Mouse (Mus musculus): ENCODE measurements around the gene Egf. TPM values are rescaled to one million over a fixed set of nuclear protein-coding genes. Genes with fewer than 3 reads are reported as not detected.

Egf gene
- polyA plus RNA-seq, 1 experiment from 2014 or later: 1.4 TPM

- Histone ChIP-seq H3K9me3 (ENCODE audit: low read depth, low read length) (no peaks in the 10 kb centered on the region), H3K4me2 (no peak overlapping the region), H3K27ac (ENCODE audit: low read depth) (no peak overlapping the region), H3K36me3 (ENCODE audit: insufficient read depth) (no peaks in the 10 kb centered on the region), H3K9ac (no peak overlapping the region), H3K4me1 (ENCODE audit: insufficient read depth) (no peaks in the 10 kb centered on the region), H3K27me3 (ENCODE audit: insufficient read depth, low read length) (no peaks in the 10 kb centered on the region), H3K4me3 (ENCODE audit: low read depth, low read length) (no peak overlapping the region)
- TF ChIP-seq CTCF (IDR thresholded peaks at IDR 0.05; ENCODE audit: low read depth): no peak
- DNase-seq (no peak), ATAC-seq (ENCODE audit: insufficient read depth) (no peak)
- WGBS: 65% methylated on average over 4 of the region's 4 CpGs
These were observed 31.8 kb downstream of the Egf start for GRCm38 (mm10) chr3:129723311-129723710.

- Histone ChIP-seq H3K4me3 (ENCODE audit: low read depth, low read length) (no peak overlapping the region), H3K4me2 (no peak overlapping the region), H3K9me3 (ENCODE audit: low read depth, low read length) (no peaks in the 10 kb centered on the region), H3K36me3 (ENCODE audit: insufficient read depth) (no peaks in the 10 kb centered on the region), H3K9ac (no peak overlapping the region), H3K27me3 (ENCODE audit: insufficient read depth, low read length) (no peaks in the 10 kb centered on the region), H3K4me1 (ENCODE audit: insufficient read depth) (no peaks in the 10 kb centered on the region), H3K27ac (ENCODE audit: low read depth) (no peak overlapping the region)
- ATAC-seq (ENCODE audit: insufficient read depth) (no peak), DNase-seq (no peak)
- TF ChIP-seq CTCF (IDR thresholded peaks at IDR 0.05; ENCODE audit: low read depth): no peak
- WGBS: 58% methylated on average over 15 of the region's 15 CpGs
These were observed 40.5 kb downstream of the Egf start for GRCm38 (mm10) chr3:129714542-129715145.

GRCm38 (mm10) chr3:129708157-129708556, 47.0 kb downstream of the Egf start:
- Histone ChIP-seq H3K4me3 (ENCODE audit: low read depth, low read length) (no peak overlapping the region), H3K9ac (no peak overlapping the region), H3K9me3 (ENCODE audit: low read depth, low read length) (no peaks in the 10 kb centered on the region), H3K4me2 (no peak overlapping the region), H3K4me1 (ENCODE audit: insufficient read depth) (no peaks in the 10 kb centered on the region), H3K27me3 (ENCODE audit: insufficient read depth, low read length) (no peaks in the 10 kb centered on the region), H3K27ac (ENCODE audit: low read depth) (no peak overlapping the region), H3K36me3 (ENCODE audit: insufficient read depth) (no peaks in the 10 kb centered on the region)
- peak; percentile 78 for TF ChIP-seq CTCF (IDR thresholded peaks at IDR 0.05; ENCODE audit: low read depth)
- DNase-seq: peak; percentile 86
- WGBS: 9% methylated on average over 5 of the region's 5 CpGs
- ATAC-seq (ENCODE audit: insufficient read depth): peak; percentile 56; the same call in 1 of the 2 replicates

GRCm38 (mm10) chr3:129698882-129699281, 56.2 kb downstream of the Egf start:
- no peak for TF ChIP-seq CTCF (IDR thresholded peaks at IDR 0.05; ENCODE audit: low read depth)
- Histone ChIP-seq H3K4me3 (ENCODE audit: low read depth, low read length) (no peak overlapping the region), H3K9me3 (ENCODE audit: low read depth, low read length) (no peaks in the 10 kb centered on the region), H3K27ac (ENCODE audit: low read depth) (no peak overlapping the region), H3K27me3 (ENCODE audit: insufficient read depth, low read length) (no peaks in the 10 kb centered on the region), H3K4me2 (no peak overlapping the region), H3K4me1 (ENCODE audit: insufficient read depth) (no peaks in the 10 kb centered on the region), H3K9ac (no peak overlapping the region), H3K36me3 (ENCODE audit: insufficient read depth) (no peaks in the 10 kb centered on the region)
- DNase-seq (peak; percentile 26), ATAC-seq (ENCODE audit: insufficient read depth) (no peak)
- 54% methylated on average over 8 of the region's 8 CpGs for WGBS

GRCm38 (mm10) chr3:129698365-129698764, 56.8 kb downstream of the Egf start:
- H3K4me2 ChIP-seq: no peak overlapping the region
- no peak overlapping the region for H3K9ac ChIP-seq
- no peaks in the 10 kb centered on the region for H3K4me1 ChIP-seq (ENCODE audit: insufficient read depth)
- TF ChIP-seq CTCF (IDR thresholded peaks at IDR 0.05; ENCODE audit: low read depth): no peak
- 78% methylated on average over 6 of the region's 6 CpGs for WGBS
- DNase-seq (no peak), ATAC-seq (ENCODE audit: insufficient read depth) (no peak)
- no peak overlapping the region for H3K4me3 ChIP-seq (ENCODE audit: low read depth, low read length)
- H3K27ac ChIP-seq (ENCODE audit: low read depth): no peak overlapping the region
- no peaks in the 10 kb centered on the region for H3K36me3 ChIP-seq (ENCODE audit: insufficient read depth)
- no peaks in the 10 kb centered on the region for H3K27me3 ChIP-seq (ENCODE audit: insufficient read depth, low read length)
- no peaks in the 10 kb centered on the region for H3K9me3 ChIP-seq (ENCODE audit: low read depth, low read length)

- no peaks in the 10 kb centered on the region for H3K27me3 ChIP-seq (ENCODE audit: insufficient read depth, low read length)
- no peaks in the 10 kb centered on the region for H3K9me3 ChIP-seq (ENCODE audit: low read depth, low read length)
- ATAC-seq (ENCODE audit: insufficient read depth) (no peak), DNase-seq (no peak)
- no peak overlapping the region for H3K9ac ChIP-seq
- H3K27ac ChIP-seq (ENCODE audit: low read depth): no peak overlapping the region
- H3K4me3 ChIP-seq (ENCODE audit: low read depth, low read length): no peak overlapping the region
- no peak for TF ChIP-seq CTCF (IDR thresholded peaks at IDR 0.05; ENCODE audit: low read depth)
- no peak overlapping the region for H3K4me2 ChIP-seq
- no peaks in the 10 kb centered on the region for H3K36me3 ChIP-seq (ENCODE audit: insufficient read depth)
- no peaks in the 10 kb centered on the region for H3K4me1 ChIP-seq (ENCODE audit: insufficient read depth)
- WGBS: 70% methylated on average over 10 of the region's 10 CpGs
These were observed 57.4 kb downstream of the Egf start for GRCm38 (mm10) chr3:129697691-129698090.

- no peak for DNase-seq
- TF ChIP-seq CTCF (IDR thresholded peaks at IDR 0.05; ENCODE audit: low read depth): no peak
- no peak for ATAC-seq (ENCODE audit: insufficient read depth)
- no peaks in the 10 kb centered on the region for H3K4me1 ChIP-seq (ENCODE audit: insufficient read depth)
- no peaks in the 10 kb centered on the region for H3K36me3 ChIP-seq (ENCODE audit: insufficient read depth)
- WGBS: 65% methylated on average over 8 of the region's 8 CpGs
- H3K27ac ChIP-seq (ENCODE audit: low read depth): no peak overlapping the region
- H3K27me3 ChIP-seq (ENCODE audit: insufficient read depth, low read length): no peaks in the 10 kb centered on the region
- no peak overlapping the region for H3K4me3 ChIP-seq (ENCODE audit: low read depth, low read length)
- H3K9me3 ChIP-seq (ENCODE audit: low read depth, low read length): no peaks in the 10 kb centered on the region
- no peak overlapping the region for H3K4me2 ChIP-seq
- H3K9ac ChIP-seq: no peak overlapping the region
These were observed 59.2 kb downstream of the Egf start for GRCm38 (mm10) chr3:129695943-129696342.

All from lung, embryonic 14.5 days (tissue).